Mouse (Mus musculus): ENCODE results near the gene Hspg2. TPM values are rescaled to one million over a fixed set of nuclear protein-coding genes. Genes with fewer than 3 reads are reported as not detected.
A peak's percentile ranks its signal among the peaks of the same experiment; 100 is the strongest.

The Hspg2 gene
- polyA plus RNA-seq, 1 experiment from 2014 or later: 21.0 TPM

DNA sequence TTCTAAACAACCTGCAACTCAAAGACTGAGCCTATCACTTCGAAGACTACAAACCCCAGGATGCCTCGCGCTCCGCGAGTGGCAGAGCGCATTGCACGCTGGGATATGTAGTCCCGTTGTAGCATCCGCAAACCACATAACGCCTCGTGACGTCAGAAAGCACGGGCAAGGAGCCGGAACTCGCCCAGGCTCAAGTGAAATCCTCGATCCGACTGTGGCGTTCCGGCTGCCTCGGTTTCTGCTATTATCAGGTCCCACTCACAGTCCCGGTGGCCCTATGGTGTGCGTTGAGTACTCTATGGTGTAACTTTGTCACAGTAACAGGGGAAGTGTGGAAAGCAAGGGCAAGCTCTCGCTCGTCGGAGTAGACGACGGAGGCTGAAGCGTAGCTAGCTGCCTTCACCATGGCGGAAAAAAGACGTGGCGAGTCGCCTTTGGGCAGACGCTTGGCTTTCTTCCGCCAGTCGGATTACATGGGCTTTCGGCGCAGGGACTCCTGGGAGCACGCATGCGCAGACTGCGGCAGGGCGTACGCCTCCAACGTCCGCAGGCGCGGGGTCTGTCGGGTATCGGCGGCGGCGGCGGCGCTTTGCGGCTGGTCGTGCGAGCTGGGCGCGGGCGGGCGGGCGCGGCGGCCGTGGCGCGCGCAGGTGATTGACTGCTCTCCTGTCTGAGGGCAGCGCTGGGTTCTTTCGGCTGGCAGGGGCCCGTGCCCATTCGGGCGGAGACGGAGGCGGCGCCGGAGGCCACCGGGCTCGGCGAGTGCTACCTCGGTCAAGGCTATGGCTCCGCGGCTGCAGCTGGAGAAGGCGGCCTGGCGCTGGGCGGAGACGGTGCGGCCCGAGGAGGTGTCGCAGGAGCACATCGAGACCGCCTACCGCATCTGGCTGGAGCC lies 125.3 kb downstream of the Hspg2 start, which contains the start of gene Usp48:
Gene Usp48 (plus strand): TSS at position 155 of the 895 bp plus-strand sequence.
- Histone ChIP-seq H3K36me3 (ENCODE audit: control insufficient read depth, insufficient read depth, low read length) (no peaks in the 10 kb centered on the region), H3K4me1 (replicated peaks; ENCODE audit: control insufficient read depth, insufficient read depth, low read length) (peaks cover 4% of the 10 kb centered on the region; the same call in 1 of the 2 replicates), H3K27me3 (ENCODE audit: control insufficient read depth, insufficient read depth, low read length) (no peaks in the 10 kb centered on the region), H3K27ac (ENCODE audit: low read depth, low read length) (peak within 1 kb of the TSS; percentile 94), H3K4me2 (ENCODE audit: low read depth, low read length, severe bottlenecking) (peak within 1 kb of the TSS; percentile 86), H3K9ac (ENCODE audit: low read length) (peak within 1 kb of the TSS; percentile 69), H3K4me3 (ENCODE audit: low read depth, low read length) (peak within 1 kb of the TSS; percentile 89), H3K9me3 (ENCODE audit: control insufficient read depth, low read length) (no peaks in the 10 kb centered on the region)
- peak; percentile 100 for DNase-seq (ENCODE audit: low spot score)
- peak; percentile 92 for ATAC-seq (replicated peaks; ENCODE audit: low FRiP score)
- WGBS: under 1% methylated on average over 90 of the region's 92 CpGs

DNA sequence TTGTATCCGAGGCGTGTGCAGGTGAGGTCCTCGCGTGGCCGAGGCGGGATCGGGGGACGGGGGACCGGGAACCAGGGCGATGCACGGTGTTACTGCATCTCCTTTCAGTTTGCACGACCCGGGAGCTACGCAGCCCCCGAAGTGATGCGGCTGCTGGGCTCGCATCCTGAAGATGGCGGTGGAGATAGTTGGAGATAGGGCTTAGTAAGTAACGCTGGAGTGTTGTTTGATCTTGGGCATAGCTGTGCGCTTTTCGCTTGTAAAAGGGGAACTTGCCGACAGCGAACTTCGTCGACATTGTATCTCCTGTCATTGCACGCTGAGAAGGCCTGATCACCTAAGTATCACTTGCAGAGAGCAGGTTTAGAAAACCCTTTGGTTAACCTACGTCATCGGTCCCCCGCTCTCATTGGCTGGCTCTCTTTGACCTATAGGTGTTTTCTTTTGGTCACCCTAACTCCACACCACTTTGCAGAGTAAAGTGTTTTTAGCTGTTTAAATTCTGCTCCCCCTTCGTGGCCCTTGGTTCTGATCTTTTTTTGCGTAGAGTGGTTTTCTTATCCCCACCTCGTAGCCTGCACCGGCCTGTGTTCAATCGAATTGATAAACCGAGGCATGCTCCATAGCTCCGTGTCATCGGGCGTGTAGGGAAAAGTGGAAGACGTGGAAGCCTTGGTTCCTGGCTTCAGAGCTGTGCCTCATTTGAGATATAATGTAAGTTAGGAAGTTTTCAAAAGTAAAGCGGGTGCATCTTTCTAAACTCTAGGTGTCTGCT lies 126.1 kb downstream of the Hspg2 start:
- Histone ChIP-seq H3K4me2 (ENCODE audit: low read depth, low read length, severe bottlenecking) (peak overlapping the region; percentile 86), H3K4me1 (replicated peaks; ENCODE audit: control insufficient read depth, insufficient read depth, low read length) (peaks cover 4% of the 10 kb centered on the region; the same call in 1 of the 2 replicates), H3K27ac (ENCODE audit: low read depth, low read length) (peak overlapping the region; percentile 94), H3K9me3 (ENCODE audit: control insufficient read depth, low read length) (no peaks in the 10 kb centered on the region), H3K9ac (ENCODE audit: low read length) (peak overlapping the region; percentile 69), H3K36me3 (ENCODE audit: control insufficient read depth, insufficient read depth, low read length) (no peaks in the 10 kb centered on the region), H3K27me3 (ENCODE audit: control insufficient read depth, insufficient read depth, low read length) (no peaks in the 10 kb centered on the region), H3K4me3 (ENCODE audit: low read depth, low read length) (peak overlapping the region; percentile 89)
- WGBS: 5% methylated on average over 40 of the region's 40 CpGs
- no peak for DNase-seq (ENCODE audit: low spot score)
- ATAC-seq (replicated peaks; ENCODE audit: low FRiP score): no peak

DNA sequence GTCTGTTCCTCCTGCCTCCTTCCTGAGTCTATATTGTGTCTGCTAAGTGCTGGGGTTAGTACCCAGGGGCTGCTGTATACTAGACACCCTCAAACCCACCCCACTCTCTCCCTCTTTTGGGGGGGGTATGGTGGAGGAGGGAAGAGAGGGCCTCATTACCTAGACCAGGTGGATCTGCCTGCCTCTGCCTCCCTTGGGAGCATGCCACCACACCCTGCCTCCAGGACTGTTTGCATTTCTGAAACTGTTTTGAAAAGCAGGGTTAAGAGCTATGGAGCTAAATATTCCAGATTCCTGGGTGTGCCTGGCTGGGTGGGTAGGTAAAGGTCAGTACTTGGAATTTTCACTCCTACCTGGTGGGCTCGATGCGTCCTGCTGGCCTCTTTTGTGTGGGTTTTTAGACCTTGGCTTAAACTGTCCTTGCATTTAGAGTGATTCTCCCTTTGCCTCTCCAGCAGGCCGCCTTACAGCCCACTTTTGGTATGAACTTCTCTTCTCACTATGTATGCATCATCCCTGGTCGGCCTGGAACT lies 128.6 kb downstream of the Hspg2 start:
- 91% methylated on average over 4 of the region's 4 CpGs for WGBS
- H3K4me1 ChIP-seq (replicated peaks; ENCODE audit: control insufficient read depth, insufficient read depth, low read length): peaks cover 4% of the 10 kb centered on the region; the same call in 1 of the 2 replicates

DNA sequence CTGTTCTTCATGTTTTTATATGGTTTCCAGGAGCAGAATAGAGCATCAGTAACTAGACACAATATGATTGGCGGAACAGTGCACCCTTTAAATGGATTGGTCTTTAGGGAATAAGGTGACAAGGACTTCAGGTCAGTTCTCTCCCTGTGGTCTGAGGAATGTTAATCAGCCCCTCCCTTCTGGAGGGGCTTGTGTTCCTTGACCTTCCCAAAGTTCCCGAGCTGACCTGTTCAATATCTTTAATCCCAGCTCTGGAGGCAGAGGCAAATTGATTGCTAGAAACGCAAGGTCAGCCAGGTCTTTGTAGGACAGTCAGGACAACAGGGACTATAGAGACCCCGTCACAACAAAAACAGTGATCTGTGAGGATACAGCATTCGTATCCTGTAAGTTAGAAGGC lies 130.0 kb downstream of the Hspg2 start:
- Histone ChIP-seq H3K4me1 (replicated peaks; ENCODE audit: control insufficient read depth, insufficient read depth, low read length) (peaks cover 4% of the 10 kb centered on the region; the same call in 1 of the 2 replicates), H3K4me3 (ENCODE audit: low read depth, low read length) (no peak overlapping the region), H3K9ac (ENCODE audit: low read length) (no peak overlapping the region), H3K9me3 (ENCODE audit: control insufficient read depth, low read length) (no peaks in the 10 kb centered on the region), H3K4me2 (ENCODE audit: low read depth, low read length, severe bottlenecking) (no peak overlapping the region), H3K27me3 (ENCODE audit: control insufficient read depth, insufficient read depth, low read length) (no peaks in the 10 kb centered on the region), H3K36me3 (ENCODE audit: control insufficient read depth, insufficient read depth, low read length) (no peaks in the 10 kb centered on the region), H3K27ac (ENCODE audit: low read depth, low read length) (no peak overlapping the region)
- ATAC-seq (replicated peaks; ENCODE audit: low FRiP score): no peak
- 74% methylated on average over 5 of the region's 5 CpGs for WGBS
- no peak for DNase-seq (ENCODE audit: low spot score)

More for the DNA sequence above, 128.6 kb downstream of the Hspg2 start:
- no peak for DNase-seq (ENCODE audit: low spot score)
- ATAC-seq (replicated peaks; ENCODE audit: low FRiP score): no peak
- Histone ChIP-seq H3K27ac (ENCODE audit: low read depth, low read length) (no peak overlapping the region), H3K9me3 (ENCODE audit: control insufficient read depth, low read length) (no peaks in the 10 kb centered on the region), H3K4me2 (ENCODE audit: low read depth, low read length, severe bottlenecking) (no peak overlapping the region), H3K4me3 (ENCODE audit: low read depth, low read length) (no peak overlapping the region), H3K9ac (ENCODE audit: low read length) (no peak overlapping the region), H3K36me3 (ENCODE audit: control insufficient read depth, insufficient read depth, low read length) (no peaks in the 10 kb centered on the region), H3K27me3 (ENCODE audit: control insufficient read depth, insufficient read depth, low read length) (no peaks in the 10 kb centered on the region)

DNA sequence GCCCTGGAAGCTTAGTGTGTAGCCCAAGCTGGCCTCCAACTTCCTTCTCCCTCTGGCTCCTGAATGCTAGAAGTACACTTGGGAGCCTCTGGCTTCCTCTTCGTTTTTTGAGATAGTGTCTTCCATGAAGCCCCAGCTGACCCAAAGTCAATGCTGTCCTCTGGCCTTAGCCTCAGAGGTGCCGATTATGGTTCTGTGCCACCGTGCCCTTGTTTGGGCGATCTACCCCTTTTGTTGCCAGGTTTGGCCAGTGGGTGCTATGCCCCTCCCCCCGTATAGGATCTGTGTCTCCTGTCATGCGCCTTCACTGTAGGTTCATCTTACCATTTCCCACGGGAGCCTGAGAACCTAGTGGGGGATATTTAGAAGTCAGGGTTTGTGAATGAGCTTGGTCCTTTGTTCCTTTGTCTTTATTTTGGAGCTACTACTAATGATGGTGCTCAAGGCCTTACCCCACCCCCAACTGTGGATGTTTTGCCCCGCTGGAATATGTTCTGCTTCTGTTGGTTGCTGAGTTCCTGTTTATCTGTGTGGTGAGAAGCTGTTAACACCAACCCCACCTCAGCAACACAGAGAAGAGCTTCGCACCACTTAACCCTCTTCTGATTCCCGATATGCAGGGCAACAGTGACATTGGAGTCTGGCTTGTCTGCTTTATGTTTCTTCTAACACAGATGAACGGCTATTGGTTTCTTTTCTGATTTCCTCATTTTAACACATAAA lies 135.0 kb downstream of the Hspg2 start:
- H3K4me1 ChIP-seq (replicated peaks; ENCODE audit: control insufficient read depth, insufficient read depth, low read length): no peaks in the 10 kb centered on the region
- H3K4me3 ChIP-seq (ENCODE audit: low read depth, low read length): no peak overlapping the region
- no peaks in the 10 kb centered on the region for H3K9me3 ChIP-seq (ENCODE audit: control insufficient read depth, low read length)
- DNase-seq (ENCODE audit: low spot score) (no peak), ATAC-seq (replicated peaks; ENCODE audit: low FRiP score) (no peak)
- no peak overlapping the region for H3K27ac ChIP-seq (ENCODE audit: low read depth, low read length)
- H3K36me3 ChIP-seq (ENCODE audit: control insufficient read depth, insufficient read depth, low read length): peaks cover 8% of the 10 kb centered on the region; the same call in 1 of the 2 replicates
- H3K27me3 ChIP-seq (ENCODE audit: control insufficient read depth, insufficient read depth, low read length): no peaks in the 10 kb centered on the region
- H3K4me2 ChIP-seq (ENCODE audit: low read depth, low read length, severe bottlenecking): no peak overlapping the region
- no peak overlapping the region for H3K9ac ChIP-seq (ENCODE audit: low read length)
- WGBS: 84% methylated on average over 11 of the region's 11 CpGs

DNA sequence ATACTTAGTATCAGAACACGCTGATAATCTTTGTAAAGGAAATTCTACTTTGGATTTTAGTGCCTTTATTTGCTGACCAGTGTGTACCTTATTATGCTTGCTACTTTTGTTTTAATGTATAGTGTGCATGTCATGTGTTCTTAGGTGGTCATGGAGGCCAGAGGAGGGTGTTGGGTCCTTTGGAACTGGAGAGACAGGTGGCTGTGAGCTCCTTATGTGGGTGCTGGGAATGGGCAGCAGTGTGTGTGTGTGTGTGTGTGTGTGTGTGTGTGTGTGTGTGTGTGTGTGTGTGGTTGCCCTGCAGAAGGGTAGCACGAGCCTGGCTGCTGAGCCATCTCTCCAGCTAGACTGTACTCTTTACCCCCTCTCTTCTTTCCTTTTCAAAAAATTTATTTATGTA lies 138.5 kb downstream of the Hspg2 start:
- H3K27me3 ChIP-seq (ENCODE audit: control insufficient read depth, insufficient read depth, low read length): no peaks in the 10 kb centered on the region
- H3K4me3 ChIP-seq (ENCODE audit: low read depth, low read length): no peak overlapping the region
- no peak overlapping the region for H3K27ac ChIP-seq (ENCODE audit: low read depth, low read length)
- no peak for DNase-seq (ENCODE audit: low spot score)
- H3K4me1 ChIP-seq (replicated peaks; ENCODE audit: control insufficient read depth, insufficient read depth, low read length): no peaks in the 10 kb centered on the region
- no peaks in the 10 kb centered on the region for H3K9me3 ChIP-seq (ENCODE audit: control insufficient read depth, low read length)
- H3K4me2 ChIP-seq (ENCODE audit: low read depth, low read length, severe bottlenecking): no peak overlapping the region
- 98% methylated on average over 2 of the region's 2 CpGs for WGBS
- no peak overlapping the region for H3K9ac ChIP-seq (ENCODE audit: low read length)
- no peak for ATAC-seq (replicated peaks; ENCODE audit: low FRiP score)
- peaks cover 10% of the 10 kb centered on the region; the same call in 1 of the 2 replicates for H3K36me3 ChIP-seq (ENCODE audit: control insufficient read depth, insufficient read depth, low read length)

DNA sequence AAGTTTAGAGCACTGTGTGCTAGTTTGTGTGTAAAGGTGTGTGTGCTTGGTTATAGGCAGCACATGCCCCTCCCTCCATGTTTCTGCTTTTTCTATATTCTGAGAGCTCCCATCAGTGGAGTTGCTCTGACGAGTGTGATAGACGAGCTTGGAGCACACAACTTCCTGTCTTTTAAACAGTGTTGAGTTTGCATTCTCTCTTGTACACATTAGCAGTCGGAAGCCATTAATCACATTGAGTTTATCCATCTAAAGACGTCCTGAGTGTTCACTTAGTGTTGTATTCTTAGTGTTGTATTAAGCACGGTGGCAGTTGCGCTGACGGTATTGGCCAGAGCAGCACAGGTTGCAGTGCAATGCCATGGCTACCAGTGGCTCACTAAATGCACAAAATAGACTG lies 140.7 kb downstream of the Hspg2 start:
- Histone ChIP-seq H3K27ac (ENCODE audit: low read depth, low read length) (no peak overlapping the region), H3K27me3 (ENCODE audit: control insufficient read depth, insufficient read depth, low read length) (no peaks in the 10 kb centered on the region), H3K36me3 (ENCODE audit: control insufficient read depth, insufficient read depth, low read length) (peaks cover 17% of the 10 kb centered on the region; the same call in 1 of the 2 replicates), H3K4me2 (ENCODE audit: low read depth, low read length, severe bottlenecking) (no peak overlapping the region), H3K4me3 (ENCODE audit: low read depth, low read length) (no peak overlapping the region), H3K9ac (ENCODE audit: low read length) (no peak overlapping the region), H3K9me3 (ENCODE audit: control insufficient read depth, low read length) (no peaks in the 10 kb centered on the region), H3K4me1 (replicated peaks; ENCODE audit: control insufficient read depth, insufficient read depth, low read length) (no peaks in the 10 kb centered on the region)
- DNase-seq (ENCODE audit: low spot score) (no peak), ATAC-seq (replicated peaks; ENCODE audit: low FRiP score) (no peak)
- 92% methylated on average over 7 of the region's 7 CpGs for WGBS

DNA sequence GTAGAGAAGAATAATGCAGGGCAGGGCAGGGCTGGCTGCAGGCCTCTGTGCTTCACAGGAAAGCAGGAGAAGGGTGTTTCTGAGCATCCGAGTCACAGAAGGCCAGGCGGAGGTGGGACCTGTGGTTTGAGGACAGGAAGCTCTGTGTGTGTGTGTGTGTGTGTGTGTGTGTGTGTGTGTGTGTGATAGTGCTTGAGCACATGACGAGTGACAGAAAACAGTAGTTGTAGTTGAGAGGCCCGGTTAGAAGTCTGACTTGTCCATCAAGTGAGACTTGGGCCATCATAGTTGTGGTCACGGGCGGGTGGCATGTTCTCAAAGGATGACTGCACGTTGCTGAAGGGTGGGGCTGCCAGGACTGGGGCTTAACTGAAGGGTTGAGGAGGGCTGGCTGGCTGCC lies 141.1 kb downstream of the Hspg2 start:
- 94% methylated on average over 7 of the region's 7 CpGs for WGBS
- no peak for ATAC-seq (replicated peaks; ENCODE audit: low FRiP score)
- no peak overlapping the region for H3K27ac ChIP-seq (ENCODE audit: low read depth, low read length)

More for the DNA sequence above, 141.1 kb downstream of the Hspg2 start:
- H3K4me2 ChIP-seq (ENCODE audit: low read depth, low read length, severe bottlenecking): no peak overlapping the region
- no peak for DNase-seq (ENCODE audit: low spot score)
- no peaks in the 10 kb centered on the region for H3K27me3 ChIP-seq (ENCODE audit: control insufficient read depth, insufficient read depth, low read length)
- H3K4me3 ChIP-seq (ENCODE audit: low read depth, low read length): no peak overlapping the region
- H3K36me3 ChIP-seq (ENCODE audit: control insufficient read depth, insufficient read depth, low read length): peaks cover 17% of the 10 kb centered on the region; the same call in 1 of the 2 replicates
- no peak overlapping the region for H3K9ac ChIP-seq (ENCODE audit: low read length)
- no peaks in the 10 kb centered on the region for H3K9me3 ChIP-seq (ENCODE audit: control insufficient read depth, low read length)
- no peaks in the 10 kb centered on the region for H3K4me1 ChIP-seq (replicated peaks; ENCODE audit: control insufficient read depth, insufficient read depth, low read length)

Data from forebrain, embryonic 11.5 days (tissue).